Mouse (Mus musculus) CD8-positive naive resting alpha-beta T cell, adult 57 days (primary cell): ENCODE data around the gene Usp28. TPM values are rescaled to one million over a fixed set of nuclear protein-coding genes. Genes with fewer than 3 reads are reported as not detected.

Experiments used
- total RNA-seq: library from RNA; stranded (reverse); gene quantifications from one replicate; pipeline ENCODE4 v1.2.4, GENCODE M21; 2023

The Usp28 gene
- 211 TPM for total RNA-seq

GRCm38 (mm10) chr9:48984845-48985707 is at the start of gene Usp28:
Gene Usp28 (plus strand): TSS chr9:48985375.

GRCm38 (mm10) chr9:48964587-48965040 is 20.6 kb upstream of the Usp28 start, which contains the start of gene Htr3b:
Gene Htr3b (minus strand): TSS chr9:48964990.

GRCm38 (mm10) chr9:49055333-49056205 is 70.4 kb downstream of the Usp28 start, which contains the start of gene Zw10:
Gene Zw10 (plus strand): TSS chr9:49055613.

GRCm38 (mm10) chr9:49081107-49081506 is 95.9 kb downstream of the Usp28 start, which contains the start of gene Tmprss5:
Gene Tmprss5 (plus strand): TSS chr9:49081260.

Other genes starting within 250 kb of the Usp28 start
- gene Zbtb16, start 149.2 kb upstream of the Usp28 start, total RNA-seq = 0.43 TPM
- not detected for gene Htr3a, start 74.3 kb upstream of the Usp28 start, total RNA-seq
- not detected for gene Htr3b, start 20.4 kb upstream of the Usp28 start, total RNA-seq
- gene Zw10, start 70.2 kb downstream of the Usp28 start, total RNA-seq = 38.7 TPM
- not detected for gene Tmprss5, start 95.9 kb downstream of the Usp28 start, total RNA-seq